Mouse (Mus musculus): ENCODE results near the gene Tcta. TPM values are rescaled to one million over a fixed set of nuclear protein-coding genes. Genes with fewer than 3 reads are reported as not detected.

The Tcta gene
- polyA plus RNA-seq, 1 experiment from 2014 or later, result 50.8 TPM

Other genes with a start within 250 kb of the Tcta start
- not detected in 2 replicates for gene Mst1, start 225.7 kb downstream of the Tcta start, polyA plus RNA-seq (2014; fragmentation: Nextera tagmentation; extraction: Ambion mirVana)
- 37.5 and 42.7 TPM in 2 replicates for gene Rnf123, start 222.8 kb downstream of the Tcta start, polyA plus RNA-seq (2014; fragmentation: Nextera tagmentation; extraction: Ambion mirVana)
- gene Apeh, start 211.6 kb downstream of the Tcta start, polyA plus RNA-seq (2014; fragmentation: Nextera tagmentation; extraction: Ambion mirVana), result 39.1 and 43.0 TPM in 2 replicates
- gene Bsn, start 115.8 kb downstream of the Tcta start, polyA plus RNA-seq (2014; fragmentation: Nextera tagmentation; extraction: Ambion mirVana), result 5.3 and 6.6 TPM in 2 replicates
- 42.0 and 49.6 TPM in 2 replicates for gene Dag1, start 42.2 kb downstream of the Tcta start, polyA plus RNA-seq (2014; fragmentation: Nextera tagmentation; extraction: Ambion mirVana)
- 113 and 126 TPM in 2 replicates for gene Nicn1, start 15.7 kb downstream of the Tcta start, polyA plus RNA-seq (2014; fragmentation: Nextera tagmentation; extraction: Ambion mirVana)
- 13.2 and 13.4 TPM in 2 replicates for gene Amt, start 9.3 kb downstream of the Tcta start, polyA plus RNA-seq (2014; fragmentation: Nextera tagmentation; extraction: Ambion mirVana)
- 276 and 307 TPM in 2 replicates for gene Rhoa, start within 50 bp of the Tcta start, polyA plus RNA-seq (2014; fragmentation: Nextera tagmentation; extraction: Ambion mirVana)
- 455 and 521 TPM in 2 replicates for gene Gpx1, start 32.7 kb upstream of the Tcta start, polyA plus RNA-seq (2014; fragmentation: Nextera tagmentation; extraction: Ambion mirVana)
- 136 and 141 TPM in 2 replicates for gene Usp4, start 41.7 kb upstream of the Tcta start, polyA plus RNA-seq (2014; fragmentation: Nextera tagmentation; extraction: Ambion mirVana)
- gene 1700102P08Rik, start 86.6 kb upstream of the Tcta start, polyA plus RNA-seq (2014; fragmentation: Nextera tagmentation; extraction: Ambion mirVana), result 1.4 and 1.9 TPM in 2 replicates
- gene Ccdc36, start 122.3 kb upstream of the Tcta start, polyA plus RNA-seq (2014; fragmentation: Nextera tagmentation; extraction: Ambion mirVana), result 0.94 and 1.1 TPM in 2 replicates
- gene BC048562, start 130.3 kb upstream of the Tcta start, polyA plus RNA-seq (2014; fragmentation: Nextera tagmentation; extraction: Ambion mirVana), result not detected in 2 replicates
- 45.2 and 49.6 TPM in 2 replicates for gene Ccdc71, start 154.4 kb upstream of the Tcta start, polyA plus RNA-seq (2014; fragmentation: Nextera tagmentation; extraction: Ambion mirVana)
- 47.9 and 52.6 TPM in 2 replicates for gene Klhdc8b, start 155.4 kb upstream of the Tcta start, polyA plus RNA-seq (2014; fragmentation: Nextera tagmentation; extraction: Ambion mirVana)
- 12.0 and 17.2 TPM in 2 replicates for gene Lamb2, start 173.6 kb upstream of the Tcta start, polyA plus RNA-seq (2014; fragmentation: Nextera tagmentation; extraction: Ambion mirVana)
- gene Usp19, start 184.4 kb upstream of the Tcta start, polyA plus RNA-seq (2014; fragmentation: Nextera tagmentation; extraction: Ambion mirVana), result 48.0 and 64.1 TPM in 2 replicates
- 71.5 and 87.7 TPM in 2 replicates for gene Qars, start 201.5 kb upstream of the Tcta start, polyA plus RNA-seq (2014; fragmentation: Nextera tagmentation; extraction: Ambion mirVana)
- 143 and 160 TPM in 2 replicates for gene Qrich1, start 210.6 kb upstream of the Tcta start, polyA plus RNA-seq (2014; fragmentation: Nextera tagmentation; extraction: Ambion mirVana)

All from forebrain, embryonic 14.5 days (tissue).